Mouse (Mus musculus) hindbrain, embryonic 16.5 days (tissue): ENCODE results near the gene Atox1. TPM values are rescaled to one million over a fixed set of nuclear protein-coding genes. Genes with fewer than 3 reads are reported as not detected.

Experiments used
- ATAC-seq: fragments of 200-750 bp; cut with Nextera tagmentation; 2 replicates; pipeline ENCODE4 v1.8.0; 2017; ENCODE audit warnings: moderate TSS enrichment, moderate library complexity
- H3K27ac ChIP-seq: fragments of 300-500 bp; sonication (generic); 2 replicates; pipeline ENCODE4 v1.5.1; 2014; ENCODE audit warnings: low read depth, mild to moderate bottlenecking, control low read depth, low read length, moderate library complexity
- H3K27me3 ChIP-seq: fragments of 300-500 bp; sonication (generic); replicated peaks from 2 replicates; pipeline ENCODE4 v1.6.1; 2014; ENCODE audit warnings: low read length; ENCODE audit not compliant: control insufficient read depth, insufficient read depth
- H3K36me3 ChIP-seq: fragments of 300-500 bp; sonication (generic); 2 replicates; pipeline ENCODE4 v1.6.1; 2014; ENCODE audit warnings: mild to moderate bottlenecking, low read length, moderate library complexity, mixed read lengths; ENCODE audit not compliant: control insufficient read depth, insufficient read depth
- H3K4me1 ChIP-seq: fragments of 300-500 bp; sonication (generic); 2 replicates; pipeline ENCODE4 v1.6.1; 2014; ENCODE audit warnings: low read depth, low read length; ENCODE audit not compliant: control insufficient read depth, insufficient read depth
- H3K4me2 ChIP-seq: fragments of 300-500 bp; sonication (generic); 2 replicates; pipeline ENCODE4 v1.6.1; 2014; ENCODE audit warnings: mild to moderate bottlenecking, low read length, control low read depth, moderate library complexity
- H3K4me3 ChIP-seq: fragments of 300-500 bp; sonication (generic); 2 replicates; pipeline ENCODE4 v1.5.1; 2014; ENCODE audit warnings: mild to moderate bottlenecking, low read length, control low read depth, moderate library complexity
- H3K9ac ChIP-seq: fragments of 300-500 bp; sonication (generic); 2 replicates; pipeline ENCODE4 v1.6.1; 2014; ENCODE audit warnings: low read depth, mild to moderate bottlenecking, control low read depth, low read length, moderate library complexity
- H3K9me3 ChIP-seq: fragments of 300-500 bp; sonication (generic); 2 replicates; pipeline ENCODE4 v1.6.1; 2014; ENCODE audit warnings: mild to moderate bottlenecking, low read length, moderate library complexity; ENCODE audit not compliant: control insufficient read depth
- WGBS: fragments of 180-500 bp; shearing (Covaris S2); extraction: QIAGEN DNeasy Blood & Tissue Kit; methylation state at CpG from one replicate; pipeline ENCODE4 v1.1.7; 2014; 5-methylcytosine and 5-hydroxymethylcytosine counted together
- polyA plus RNA-seq: library from polyadenylated mRNA; unstranded; fragments of >200 nt; fragmentation: Nextera tagmentation; extraction: Ambion mirVana; gene quantifications from 2 replicates; pipeline ENCODE4 v1.2.1, GENCODE M21; 2015

The Atox1 gene
- polyA plus RNA-seq, 1 experiment from 2014 or later, result 264 TPM

GRCm38 (mm10) chr11:55470761-55471160 lies 9.7 kb upstream of the Atox1 start:
- Histone ChIP-seq H3K4me3 (peak overlapping the region; percentile 97), H3K9me3 (no peaks in the 10 kb centered on the region), H3K9ac (peak overlapping the region; percentile 97), H3K4me2 (peak overlapping the region; percentile 79), H3K36me3 (no peaks in the 10 kb centered on the region), H3K27me3 (no peaks in the 10 kb centered on the region), H3K27ac (no peak overlapping the region), H3K4me1 (peaks cover 19% of the 10 kb centered on the region)
- 55% methylated on average over 8 of the region's 8 CpGs for WGBS
- no peak for ATAC-seq

- Histone ChIP-seq H3K27ac (peak overlapping the region; percentile 95), H3K9me3 (no peaks in the 10 kb centered on the region), H3K9ac (peak overlapping the region; percentile 97), H3K4me3 (peak overlapping the region; percentile 97), H3K4me1 (peaks cover 19% of the 10 kb centered on the region), H3K36me3 (no peaks in the 10 kb centered on the region), H3K4me2 (peak overlapping the region; percentile 79), H3K27me3 (no peaks in the 10 kb centered on the region)
- WGBS, result under 1% methylated on average over 45 of the region's 46 CpGs
- ATAC-seq, result peak; percentile 30
These were observed 9.1 kb upstream of the Atox1 start for GRCm38 (mm10) chr11:55469923-55470691.

GRCm38 (mm10) chr11:55469048-55469843 lies 8.2 kb upstream of the Atox1 start, which contains the start of gene G3bp1:
Gene G3bp1, plus strand, starts transcription at chr11:55469685.
- Histone ChIP-seq H3K9me3 (no peaks in the 10 kb centered on the region), H3K4me2 (peak within 1 kb of the TSS; percentile 95), H3K9ac (peak within 1 kb of the TSS; percentile 97), H3K36me3 (no peaks in the 10 kb centered on the region), H3K4me1 (peaks cover 19% of the 10 kb centered on the region), H3K4me3 (peak within 1 kb of the TSS; percentile 97), H3K27me3 (no peaks in the 10 kb centered on the region), H3K27ac (peak within 1 kb of the TSS; percentile 95)
- under 1% methylated on average over 44 of the region's 57 CpGs for WGBS
- peak; percentile 98 for ATAC-seq

DNA sequence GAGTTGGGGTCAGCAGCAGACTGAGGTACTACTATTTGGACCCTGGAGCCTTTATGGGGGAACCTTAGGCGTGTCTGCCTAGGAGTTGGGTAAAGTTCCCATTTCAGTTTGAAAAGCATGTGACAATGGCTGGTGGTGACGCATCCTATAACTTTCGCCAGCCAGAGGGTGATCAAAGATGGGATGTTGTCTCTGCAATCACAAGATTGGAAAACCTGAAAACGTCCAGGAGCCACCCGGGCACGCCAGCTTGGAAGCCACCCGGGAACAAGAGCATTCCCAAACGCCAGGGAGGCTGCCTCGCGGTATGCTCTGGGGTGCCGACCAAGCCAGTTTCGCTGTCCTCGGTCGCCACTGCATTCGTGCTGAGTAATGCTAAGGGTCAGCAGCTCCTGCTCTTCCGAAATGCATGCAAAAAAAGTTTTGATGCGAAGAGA lies 7.6 kb upstream of the Atox1 start:
- Histone ChIP-seq H3K4me3 (peak overlapping the region; percentile 55), H3K27ac (peak overlapping the region; percentile 91), H3K4me2 (peak overlapping the region; percentile 95), H3K27me3 (no peaks in the 10 kb centered on the region), H3K9ac (peak overlapping the region; percentile 74), H3K36me3 (no peaks in the 10 kb centered on the region), H3K9me3 (no peaks in the 10 kb centered on the region), H3K4me1 (peaks cover 19% of the 10 kb centered on the region)
- ATAC-seq, result no peak
- WGBS, result 2% methylated on average over 17 of the region's 17 CpGs

GRCm38 (mm10) chr11:55468012-55468411 lies 7.0 kb upstream of the Atox1 start:
- no peak overlapping the region for H3K9ac ChIP-seq
- WGBS, result 67% methylated on average over 10 of the region's 10 CpGs
- H3K36me3 ChIP-seq, result no peaks in the 10 kb centered on the region
- no peak for ATAC-seq
- peaks cover 19% of the 10 kb centered on the region for H3K4me1 ChIP-seq
- H3K4me3 ChIP-seq, result no peak overlapping the region
- H3K9me3 ChIP-seq, result no peaks in the 10 kb centered on the region
- peak overlapping the region; percentile 95 for H3K4me2 ChIP-seq
- H3K27me3 ChIP-seq, result no peaks in the 10 kb centered on the region
- H3K27ac ChIP-seq, result no peak overlapping the region; the same call in 1 of the 2 replicates

DNA sequence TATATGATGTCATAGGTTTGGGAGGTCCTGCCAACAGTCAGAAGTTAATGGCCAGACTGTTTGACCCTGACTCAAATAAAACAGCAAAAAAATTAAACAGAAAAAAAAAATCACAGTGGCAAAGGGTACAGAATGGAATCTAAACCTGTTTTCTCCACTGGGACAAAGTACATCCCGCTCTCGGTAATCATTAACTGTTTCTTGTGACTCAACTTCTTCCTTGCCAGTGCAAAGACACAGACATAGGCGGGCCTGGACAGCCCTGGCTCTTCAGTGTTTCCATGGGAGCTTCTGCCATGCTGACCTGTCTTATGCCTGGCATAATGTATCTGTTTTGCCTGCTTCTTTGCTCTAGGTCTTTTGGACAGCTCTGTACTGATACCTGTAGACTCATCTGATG lies 4.1 kb upstream of the Atox1 start:
- Histone ChIP-seq H3K9ac (no peak overlapping the region), H3K27ac (no peak overlapping the region), H3K4me3 (no peak overlapping the region), H3K36me3 (no peaks in the 10 kb centered on the region), H3K4me1 (peaks cover 16% of the 10 kb centered on the region), H3K9me3 (no peaks in the 10 kb centered on the region), H3K27me3 (no peaks in the 10 kb centered on the region), H3K4me2 (no peak overlapping the region)
- 82% methylated on average over 3 of the region's 3 CpGs for WGBS
- no peak for ATAC-seq

DNA sequence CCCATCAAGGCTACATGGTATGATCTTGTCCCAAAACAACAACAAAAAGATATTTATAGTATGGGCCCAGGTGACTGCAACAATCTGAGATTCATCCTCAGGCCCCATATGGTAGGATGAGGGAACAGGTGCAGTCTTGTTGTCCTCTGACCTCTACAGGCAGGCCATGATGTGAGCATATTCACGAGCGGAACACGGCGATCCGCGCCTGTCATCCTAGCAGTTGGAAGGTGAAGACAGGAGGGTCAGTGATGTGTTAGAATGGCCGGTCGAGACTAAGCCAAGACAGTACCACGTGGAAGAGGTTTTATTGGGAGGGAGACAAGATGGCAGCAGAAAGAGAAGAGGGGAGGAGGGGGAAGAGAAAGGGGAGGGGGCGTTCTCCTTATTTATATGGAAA lies 3.7 kb upstream of the Atox1 start:
- ATAC-seq, result no peak
- no peak overlapping the region for H3K27ac ChIP-seq
- H3K4me2 ChIP-seq, result no peak overlapping the region
- no peaks in the 10 kb centered on the region for H3K36me3 ChIP-seq
- no peaks in the 10 kb centered on the region for H3K9me3 ChIP-seq
- no peak overlapping the region for H3K9ac ChIP-seq
- peaks cover 20% of the 10 kb centered on the region for H3K4me1 ChIP-seq
- WGBS, result 87% methylated on average over 10 of the region's 10 CpGs
- no peak overlapping the region for H3K4me3 ChIP-seq
- H3K27me3 ChIP-seq, result no peaks in the 10 kb centered on the region

- H3K27me3 ChIP-seq, result no peaks in the 10 kb centered on the region
- ATAC-seq, result no peak
- H3K9me3 ChIP-seq, result no peaks in the 10 kb centered on the region
- H3K4me1 ChIP-seq, result peaks cover 14% of the 10 kb centered on the region
- WGBS, result 96% methylated on average over 9 of the region's 9 CpGs
- no peak overlapping the region for H3K4me2 ChIP-seq
- H3K4me3 ChIP-seq, result no peak overlapping the region
- no peak overlapping the region for H3K27ac ChIP-seq
- H3K9ac ChIP-seq, result no peak overlapping the region
- no peaks in the 10 kb centered on the region for H3K36me3 ChIP-seq
These were observed 1.1 kb upstream of the Atox1 start for GRCm38 (mm10) chr11:55462149-55462548.

- Histone ChIP-seq H3K4me3 (peak overlapping the region; percentile 56), H3K4me1 (peaks cover 14% of the 10 kb centered on the region), H3K36me3 (no peaks in the 10 kb centered on the region), H3K4me2 (peak overlapping the region; percentile 89), H3K27me3 (no peaks in the 10 kb centered on the region), H3K27ac (peak overlapping the region; percentile 41), H3K9me3 (no peaks in the 10 kb centered on the region), H3K9ac (peak overlapping the region; percentile 66)
- ATAC-seq, result peak; percentile 79
- WGBS, result 2% methylated on average over 17 of the region's 17 CpGs
These were observed 450 bp downstream of the Atox1 start for GRCm38 (mm10) chr11:55460559-55461018.
